Mouse (Mus musculus): ENCODE results near the gene Tmem170.

The Tmem170 gene

DNA sequence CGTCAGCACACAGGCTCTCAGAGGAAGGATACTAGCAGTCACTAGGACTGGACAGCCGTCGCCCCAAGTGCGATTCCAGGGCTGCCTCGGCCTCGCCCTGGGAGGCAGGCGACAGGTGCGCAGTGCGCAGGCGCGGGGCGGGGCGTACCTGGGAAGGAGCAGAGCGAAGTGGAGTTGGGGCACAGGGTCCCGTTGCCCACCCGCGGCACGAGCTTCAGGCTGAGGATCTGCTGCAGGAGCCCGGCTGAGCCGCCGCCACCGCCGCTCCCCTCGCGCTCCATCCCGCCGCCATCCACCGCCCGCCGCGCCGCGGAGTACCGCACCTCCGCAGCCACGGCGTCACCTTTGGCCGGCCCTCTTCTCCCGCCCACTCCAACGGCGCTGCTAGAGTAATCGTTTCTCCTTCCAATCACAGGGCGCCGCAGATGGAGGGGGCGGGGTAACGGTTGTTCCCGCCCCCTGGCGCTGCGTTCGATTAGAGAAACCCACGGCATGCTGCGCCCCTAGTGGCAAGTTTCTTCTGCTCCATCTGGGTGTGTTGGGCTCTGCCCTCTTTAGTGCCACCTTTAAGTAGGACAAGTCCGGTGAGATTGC lies at the start of gene Tmem170:
Gene Tmem170 (minus strand): TSS at position 396 of the 594 bp plus-strand sequence.
- peak; percentile 98 to 100 for DNase-seq

DNA sequence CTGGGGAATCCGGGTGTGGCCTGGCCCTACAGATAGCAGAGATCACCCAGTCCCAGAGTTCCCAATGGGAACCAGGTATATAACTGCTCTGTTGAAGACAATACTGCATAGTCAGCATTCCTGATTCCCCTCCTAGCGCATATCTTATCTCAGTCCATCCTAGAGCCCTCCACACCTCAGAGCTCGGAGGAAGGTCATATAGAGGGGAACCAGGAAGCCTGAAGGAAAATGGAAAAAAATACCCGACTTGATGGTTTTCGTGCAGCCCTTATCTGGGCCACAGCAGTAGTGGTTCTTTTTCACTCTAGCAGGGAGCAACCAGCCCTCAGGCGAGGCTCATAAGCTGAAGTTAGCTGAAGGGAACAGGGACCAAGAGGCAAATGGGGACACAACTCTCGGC lies 48.4 kb upstream of the Tmem170 start:
- DNase-seq = no peak

DNA sequence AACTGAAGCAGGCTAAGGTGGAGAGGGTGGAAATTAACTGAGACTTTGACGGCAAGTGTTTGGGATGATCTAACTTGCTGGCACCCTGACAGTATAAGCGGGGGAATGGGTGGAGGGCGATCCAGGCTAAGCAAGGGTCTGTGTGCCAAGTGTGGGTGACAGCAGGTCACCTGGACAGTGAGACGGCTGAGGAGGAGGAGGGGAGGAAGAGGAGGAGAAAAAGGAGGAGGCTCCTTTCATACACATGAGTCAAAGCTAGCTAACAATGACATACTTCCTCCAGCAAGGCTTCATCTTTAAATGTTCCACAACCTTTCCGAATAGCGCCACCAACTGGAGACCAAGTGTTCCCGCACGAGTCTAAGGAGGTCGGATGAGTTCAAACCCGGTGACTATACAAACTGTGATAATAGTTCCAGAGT lies 46.8 kb upstream of the Tmem170 start:
- DNase-seq = peak; percentile 84 to 87

DNA sequence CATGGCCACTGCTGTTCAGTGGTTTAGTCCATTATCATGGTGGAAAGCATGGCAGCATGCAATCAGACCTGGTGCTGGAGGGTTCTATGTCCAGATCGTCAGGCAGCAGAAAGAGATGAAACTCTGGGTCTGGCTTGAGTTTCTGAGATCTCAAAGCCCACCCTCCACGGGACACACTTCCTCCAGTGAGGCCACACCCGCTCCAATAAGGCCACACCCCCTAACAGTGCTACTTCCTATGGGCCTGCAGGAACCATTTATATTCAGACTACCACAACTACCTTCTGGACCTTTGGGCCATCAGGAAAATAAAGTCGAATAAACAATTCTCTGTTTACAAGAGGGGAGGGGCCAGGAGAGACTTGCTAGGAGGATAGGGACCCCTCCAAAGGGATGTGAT lies 44.4 kb upstream of the Tmem170 start:
- DNase-seq = no peak

DNA sequence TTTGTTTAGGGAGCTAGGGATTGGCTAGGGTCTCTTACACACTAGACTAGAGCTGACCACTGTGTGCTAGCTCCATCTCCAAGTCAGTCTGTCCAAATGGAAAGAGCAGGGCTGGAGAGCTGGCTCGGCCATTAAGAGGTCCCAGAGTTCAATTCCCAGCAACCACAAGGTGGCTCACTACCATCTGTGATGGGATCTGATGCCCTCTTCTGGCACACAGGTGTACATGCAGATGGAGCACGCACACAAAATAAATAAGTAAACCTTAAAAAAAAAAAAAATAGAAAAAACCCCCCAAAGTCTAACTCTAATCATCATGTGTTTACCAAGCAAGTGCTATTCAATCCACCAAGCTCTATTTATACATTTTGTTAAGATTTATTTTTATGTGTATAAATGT lies 43.1 kb upstream of the Tmem170 start:
- DNase-seq = no peak

DNA sequence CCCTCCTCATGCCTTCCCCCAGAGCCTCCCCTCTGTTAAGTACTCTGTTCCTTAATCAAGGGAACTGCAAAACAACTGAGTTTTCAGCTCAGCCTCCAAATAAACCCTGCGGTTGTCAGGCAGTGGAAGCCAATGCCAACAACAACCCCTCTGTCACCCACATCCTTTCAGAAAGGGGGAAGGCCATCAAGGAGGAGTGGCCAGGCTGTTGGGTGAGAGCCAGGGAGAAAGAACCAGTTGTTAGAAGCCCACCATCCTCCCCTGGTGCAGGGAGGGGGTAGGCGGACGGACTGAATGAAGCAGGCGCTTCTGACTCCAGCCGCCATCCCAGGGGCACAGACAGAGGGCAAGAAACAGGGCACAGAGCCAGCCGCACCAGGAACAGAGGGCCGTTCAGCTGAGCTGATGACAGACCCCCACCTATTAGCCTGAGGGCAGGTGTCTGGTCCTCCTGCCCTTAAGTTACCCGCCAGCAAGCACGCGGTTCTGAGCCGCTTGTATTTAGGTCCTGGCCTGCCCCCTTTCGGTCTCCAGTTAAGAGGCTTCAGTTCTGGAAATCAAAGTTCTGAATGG lies 36.4 kb upstream of the Tmem170 start:
- peak in 1 of 2 experiments; percentile 17 for DNase-seq

DNA sequence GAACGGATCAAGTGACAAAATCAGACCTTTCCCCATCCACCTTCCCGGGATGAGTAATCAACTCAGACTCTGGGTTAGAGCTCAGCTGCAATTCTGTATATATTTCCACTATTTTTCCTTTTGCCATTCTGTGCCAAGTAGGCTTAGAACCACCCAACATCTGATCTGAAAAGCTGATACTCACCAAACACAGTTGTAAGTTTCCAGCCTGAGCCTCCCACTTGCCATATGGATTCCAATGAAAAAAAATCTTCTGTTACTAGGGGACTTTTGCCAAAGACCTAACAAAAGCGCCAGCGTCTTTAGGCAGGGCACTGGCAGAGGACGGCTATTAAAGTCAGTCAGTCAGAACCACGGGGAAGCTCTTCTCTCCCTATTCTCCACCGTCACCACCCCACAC lies 35.0 kb upstream of the Tmem170 start:
- DNase-seq = no peak

DNA sequence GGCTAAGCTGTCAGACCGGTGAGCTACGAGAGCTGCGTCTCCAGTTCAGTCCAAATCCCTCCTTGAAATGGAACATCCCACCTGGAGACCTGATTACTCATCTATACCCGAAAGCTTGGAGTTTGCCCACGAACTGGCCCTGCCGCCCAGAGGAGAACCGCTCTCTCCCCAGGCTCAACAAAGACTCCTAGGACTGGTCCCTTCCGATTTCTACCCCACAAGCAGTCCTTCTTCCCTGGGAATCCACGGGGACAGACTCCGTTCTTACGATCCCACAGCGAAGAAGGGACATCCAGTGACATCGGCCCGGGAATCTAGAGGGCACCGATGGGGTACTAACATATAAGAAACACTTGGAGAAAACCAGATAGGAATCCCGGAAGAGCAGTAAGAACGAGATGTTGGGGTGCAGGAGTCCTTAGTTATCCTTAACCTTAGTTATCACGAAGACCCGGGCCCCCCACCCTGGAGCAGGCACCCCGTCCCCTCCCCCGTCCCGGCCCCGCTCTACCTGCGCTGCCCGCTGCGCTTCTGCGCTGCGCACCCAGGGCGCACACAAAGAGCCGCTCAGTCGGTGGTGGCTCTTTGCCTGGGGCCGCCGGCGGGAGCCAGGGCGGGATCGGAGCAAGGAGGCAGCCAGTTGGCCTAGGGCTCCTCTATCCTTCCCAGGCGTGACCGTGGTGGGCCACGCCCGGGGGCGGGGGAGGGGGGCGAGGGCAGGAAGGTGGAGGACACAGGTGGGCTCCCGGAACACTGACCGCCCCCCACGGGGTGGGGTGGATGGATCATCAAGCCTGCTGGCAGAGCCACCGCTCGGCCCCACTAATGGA lies 33.3 kb upstream of the Tmem170 start, which contains the start of gene Chst5:
Gene Chst5 (minus strand): TSS at position 827 of the 830 bp plus-strand sequence.
- peak; percentile 41 to 60 for DNase-seq

DNA sequence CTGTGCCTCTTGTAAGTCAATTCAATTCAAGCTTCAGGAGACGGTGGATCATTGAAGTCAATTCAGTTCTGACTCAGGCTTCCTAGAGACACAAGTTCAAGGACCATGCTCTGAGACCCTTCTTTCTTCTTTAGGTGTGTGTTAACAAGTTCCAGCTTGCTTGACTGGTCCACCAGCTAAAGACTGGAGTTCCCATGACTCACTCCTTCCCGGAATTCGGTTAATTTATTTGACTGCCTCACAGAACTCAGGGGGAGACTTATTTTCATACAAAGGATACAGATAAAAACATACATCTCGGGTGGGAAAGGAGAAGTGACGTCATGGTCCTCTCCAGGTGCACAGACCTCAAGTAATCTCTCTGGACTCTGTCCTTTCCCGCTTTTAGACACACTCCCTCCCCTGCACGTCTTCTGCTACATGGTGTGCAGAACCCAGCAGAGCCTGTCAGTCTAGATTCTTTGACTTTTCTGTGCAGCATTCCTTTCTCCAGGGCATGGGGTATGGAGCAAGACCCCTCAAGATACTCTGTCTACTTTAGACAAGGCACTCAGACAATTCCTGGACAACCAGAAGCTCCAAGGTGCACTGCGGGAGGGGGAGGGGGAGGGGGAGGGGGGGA lies 29.1 kb upstream of the Tmem170 start:
- no peak for DNase-seq

DNA sequence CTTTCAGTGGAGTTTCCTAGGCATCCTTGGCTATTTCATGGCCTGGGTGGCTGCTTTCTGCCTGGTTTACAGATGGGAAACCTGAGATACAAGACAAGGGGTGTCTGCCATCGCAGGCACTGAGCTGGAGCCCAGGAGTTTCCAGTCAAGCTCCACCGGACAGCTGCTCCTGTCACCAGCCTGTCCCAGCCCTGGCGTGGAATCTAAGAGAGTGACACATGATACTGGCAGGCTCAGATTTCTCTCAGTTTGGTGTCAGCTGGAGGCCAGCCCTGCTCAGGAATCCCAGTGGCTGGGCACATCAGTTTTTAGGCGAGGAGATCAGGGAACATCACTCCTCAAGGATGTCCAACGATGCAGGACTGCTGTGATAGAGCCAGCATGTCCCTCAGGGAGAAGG lies 25.5 kb upstream of the Tmem170 start:
- DNase-seq = no peak

DNA sequence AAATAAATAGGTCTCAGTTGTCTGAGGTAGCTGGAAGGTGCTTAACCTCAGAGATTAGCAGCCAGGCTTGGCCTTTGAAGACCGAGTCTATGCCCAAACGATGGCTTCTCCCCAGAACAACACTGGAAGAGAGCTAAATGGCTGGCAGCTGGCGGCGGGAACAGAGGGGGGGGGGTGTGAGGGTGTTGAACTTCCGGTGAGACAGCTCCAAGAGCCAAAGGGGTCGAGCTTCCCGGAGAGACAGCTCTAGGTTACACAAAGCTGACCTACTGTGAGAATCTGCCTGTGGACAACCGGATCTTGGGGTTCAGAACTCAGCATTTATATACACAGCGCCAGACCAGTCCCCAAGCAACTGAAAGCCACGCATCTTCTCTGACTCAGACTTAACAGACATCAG lies 22.0 kb upstream of the Tmem170 start:
- DNase-seq = no peak

DNA sequence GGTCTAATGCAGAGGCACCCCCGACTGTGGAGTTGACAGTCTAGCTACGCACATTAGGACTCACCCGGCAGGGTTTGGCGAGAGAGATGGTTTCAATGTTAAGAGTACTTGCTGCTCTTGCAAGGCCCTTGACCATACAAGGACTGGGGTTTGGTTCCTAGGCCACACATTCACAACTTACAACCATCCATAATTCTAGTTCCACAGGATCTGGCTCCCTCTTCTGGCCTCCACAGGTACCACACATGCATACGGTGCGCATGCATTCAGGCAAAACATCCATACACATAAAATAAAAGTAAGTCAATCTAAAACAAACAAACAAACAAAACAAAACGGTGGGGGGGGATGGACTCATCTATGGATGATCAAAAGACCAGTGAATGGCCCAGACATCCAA lies 18.4 kb upstream of the Tmem170 start:
- no peak for DNase-seq

DNA sequence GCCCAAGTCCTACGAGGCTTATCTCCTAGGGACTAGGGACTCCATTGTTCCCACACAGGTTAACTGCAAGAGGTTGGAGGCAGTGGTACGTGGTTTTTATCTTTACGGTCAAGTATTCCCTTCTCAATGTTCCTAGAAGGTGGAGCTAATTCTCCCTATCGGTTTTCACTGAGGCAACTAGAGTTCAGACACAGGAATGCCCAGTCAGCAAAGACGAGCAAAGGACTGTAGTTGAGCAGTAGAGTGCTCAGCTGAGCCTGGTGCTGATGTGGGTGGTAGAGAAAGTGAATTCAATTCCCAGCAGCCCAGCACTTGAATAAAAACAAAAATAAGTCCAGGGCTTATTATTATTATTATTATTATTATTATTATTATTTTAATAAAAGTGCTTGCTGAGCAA lies 16.1 kb upstream of the Tmem170 start:
- no peak for DNase-seq

DNA sequence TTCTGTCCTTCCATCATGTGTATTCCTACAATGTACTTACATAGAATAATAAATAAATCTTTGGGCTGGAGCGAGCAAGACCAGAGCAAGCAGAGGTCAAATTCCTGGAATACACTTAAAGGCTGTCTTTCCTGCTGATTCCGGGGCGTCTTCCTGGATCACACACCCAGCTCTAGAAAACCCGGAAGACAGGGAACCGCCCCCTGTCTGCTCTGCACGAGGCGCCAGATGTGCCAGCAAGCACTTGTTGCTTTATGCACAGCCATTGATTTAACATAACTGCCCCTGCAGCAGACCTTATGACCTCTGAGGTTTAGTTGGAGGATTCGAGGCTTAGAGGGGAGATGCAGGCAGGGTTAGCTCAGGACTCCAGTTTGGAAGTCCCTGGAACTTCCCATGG lies 15.4 kb upstream of the Tmem170 start:
- DNase-seq = no peak

DNA sequence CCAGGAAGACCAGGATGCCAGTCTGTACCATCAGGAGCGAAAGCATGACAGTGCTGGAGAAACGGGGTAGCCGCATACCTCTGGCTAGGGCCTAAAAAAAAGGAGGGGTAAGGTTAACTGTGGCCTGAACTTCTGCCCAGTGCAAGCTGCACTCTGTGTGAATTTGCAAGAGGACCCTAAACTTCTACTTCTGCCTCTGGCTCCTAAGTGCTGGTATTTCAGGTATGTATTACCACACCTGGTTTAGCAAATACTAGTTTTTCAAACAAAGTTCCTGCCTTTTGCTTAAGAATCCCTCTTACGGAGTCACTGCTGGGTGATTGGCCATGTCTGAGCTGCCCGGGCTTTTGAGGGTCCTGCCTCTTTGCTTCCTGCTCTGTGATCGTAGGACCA lies 14.4 kb upstream of the Tmem170 start:
- DNase-seq = no peak

DNA sequence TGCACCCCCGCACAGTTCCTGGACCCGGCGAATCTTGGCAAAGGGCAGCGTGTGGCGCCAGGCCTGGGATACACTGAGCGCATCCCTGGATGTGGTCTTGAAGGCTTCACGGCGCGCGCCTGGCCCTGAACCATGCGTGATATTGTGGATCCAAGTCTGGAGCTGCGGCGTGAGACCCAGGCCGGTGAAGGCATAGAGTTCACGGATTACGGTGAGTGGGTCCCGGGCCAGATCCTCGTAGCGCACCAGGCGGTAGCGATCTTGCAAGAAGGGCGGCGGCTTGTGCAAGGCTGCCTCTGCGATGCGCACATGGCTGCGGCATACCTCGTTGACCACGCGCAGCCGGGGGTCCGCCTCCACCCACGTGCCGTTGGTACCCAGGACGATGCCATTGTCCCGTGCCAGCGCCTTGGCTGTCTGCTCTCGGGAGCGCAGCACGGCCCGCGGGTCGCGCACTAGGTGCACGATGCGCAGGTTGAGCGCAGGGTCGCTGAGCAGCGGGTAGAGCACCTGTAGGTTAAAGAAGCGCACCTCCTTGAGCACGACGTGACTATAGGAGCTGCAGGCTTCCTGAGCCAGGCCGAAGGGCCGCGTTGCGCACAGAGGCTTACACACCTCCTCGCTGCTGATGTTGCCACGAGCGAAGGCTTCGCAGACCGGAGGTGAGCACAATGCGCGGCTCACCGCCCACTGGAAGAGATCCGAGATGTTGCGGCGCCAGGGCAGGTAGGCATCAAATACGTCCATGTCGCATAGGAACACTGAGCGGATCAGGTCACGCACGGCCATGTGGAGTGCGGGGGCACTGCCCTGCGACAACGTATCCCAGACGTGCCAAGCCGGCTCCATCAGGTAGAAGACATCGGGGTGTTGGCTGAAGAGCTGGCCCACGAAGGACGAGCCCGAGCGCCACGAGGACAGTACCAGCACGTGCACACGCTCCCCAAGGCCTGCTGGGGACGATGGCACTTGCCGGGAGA lies 13.7 kb upstream of the Tmem170 start:
- DNase-seq = peak; percentile 56 to 61

DNA sequence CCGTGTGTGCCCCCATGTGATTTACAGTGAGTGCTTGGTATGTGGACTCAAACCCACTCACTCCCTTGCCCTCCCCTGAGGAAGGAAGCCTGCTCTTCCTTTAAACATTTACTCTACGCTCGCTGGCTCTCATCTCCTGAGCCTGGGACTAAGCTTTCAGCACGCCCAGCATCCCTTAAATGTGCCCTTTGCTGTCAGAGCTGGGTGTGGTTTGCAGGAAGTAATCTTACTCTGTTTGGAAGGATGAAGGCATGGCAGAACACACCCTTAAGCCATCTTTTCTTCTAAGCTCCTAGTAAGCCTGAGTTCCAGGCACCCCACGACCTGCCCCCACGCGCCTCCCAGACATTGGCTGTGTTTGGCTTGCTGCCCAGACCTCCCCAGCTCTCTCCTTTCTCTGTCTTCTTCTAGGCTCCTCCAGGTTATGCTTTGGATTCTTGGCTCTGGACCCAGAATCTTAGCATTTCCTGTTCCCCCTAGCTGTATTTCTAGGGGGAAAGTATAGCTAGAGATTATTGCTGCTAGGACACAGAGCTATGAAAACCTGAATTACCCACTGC lies 11.6 kb upstream of the Tmem170 start:
- DNase-seq = no peak

DNA sequence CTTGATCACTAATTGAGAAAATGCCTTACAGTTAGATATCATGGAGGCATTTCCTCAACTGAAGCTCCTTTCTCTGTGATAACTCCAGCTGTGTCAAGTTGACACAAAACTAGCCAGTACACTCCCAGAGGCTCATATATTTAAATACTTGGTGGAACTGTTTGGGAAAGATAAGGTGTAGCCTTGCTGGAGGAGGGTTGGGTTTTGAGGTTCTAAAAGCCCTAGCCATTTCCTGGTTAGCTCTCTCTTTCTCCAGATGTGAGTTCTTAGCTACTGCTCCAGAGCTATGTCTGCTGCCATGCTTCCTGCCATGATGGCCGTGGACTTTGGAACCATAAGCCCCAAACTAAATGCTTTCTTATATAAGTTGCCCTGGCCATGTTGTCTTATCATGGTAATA lies 10.9 kb upstream of the Tmem170 start:
- no peak for DNase-seq

DNA sequence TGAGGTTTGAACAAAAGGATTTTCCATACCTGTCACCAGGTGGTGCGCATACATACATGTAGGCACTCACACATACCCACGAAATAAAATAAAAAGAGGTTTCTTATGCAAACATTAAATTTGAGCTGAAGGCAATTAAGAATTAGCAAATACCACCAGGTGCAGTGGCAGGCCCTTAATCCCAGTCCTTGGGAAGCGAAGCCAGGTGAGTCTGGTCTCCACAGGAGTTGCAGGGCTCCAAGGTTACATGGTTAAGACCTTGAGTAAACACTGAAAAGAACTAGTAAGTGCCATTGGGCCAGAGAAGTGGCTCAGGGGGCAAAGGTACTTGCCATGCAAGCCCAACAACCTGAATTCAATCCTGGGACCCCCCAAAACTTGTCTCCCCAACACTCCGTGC lies 7.1 kb upstream of the Tmem170 start:
- DNase-seq = no peak

DNA sequence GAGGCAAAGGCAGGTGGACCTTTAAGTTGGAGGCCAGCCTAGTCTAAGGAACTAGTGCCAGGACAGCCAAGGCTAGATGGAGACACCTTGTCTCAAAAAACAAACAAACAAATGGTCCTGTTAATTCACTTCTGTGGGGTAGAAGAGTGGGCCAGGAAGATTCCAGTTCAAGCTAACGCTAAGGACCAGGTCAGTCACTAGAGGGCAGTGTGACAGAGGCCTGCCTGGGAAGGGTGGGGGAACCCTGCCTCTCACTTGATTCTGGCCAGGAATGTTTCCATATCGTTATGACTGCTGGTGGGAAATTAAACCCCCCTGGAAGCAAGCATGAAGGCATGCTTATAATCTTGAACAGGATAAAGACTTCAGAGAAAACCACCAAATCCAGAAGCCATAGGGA lies 5.0 kb upstream of the Tmem170 start:
- DNase-seq = peak; percentile 67 to 74

DNA sequence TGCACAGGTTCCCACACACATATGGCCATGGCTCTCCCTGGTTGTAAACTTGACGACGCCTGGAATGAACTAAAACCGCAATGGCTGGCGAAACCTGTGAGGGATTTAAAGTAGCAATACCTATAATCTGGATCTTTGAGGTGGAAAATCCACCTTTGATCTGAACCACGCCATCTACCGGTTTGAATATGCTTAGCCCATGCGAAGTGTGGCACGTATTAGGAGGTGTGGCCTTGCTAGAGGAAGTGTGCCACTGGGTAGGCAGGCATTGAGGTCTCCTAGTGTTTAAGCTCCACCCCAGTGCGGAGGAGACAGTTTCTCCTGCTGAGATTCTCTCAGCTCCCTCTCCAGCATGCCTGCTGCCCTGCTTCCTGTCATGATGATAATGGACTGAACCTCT lies 1.2 kb upstream of the Tmem170 start:
- DNase-seq = peak in 1 of 2 experiments; percentile 13

DNA sequence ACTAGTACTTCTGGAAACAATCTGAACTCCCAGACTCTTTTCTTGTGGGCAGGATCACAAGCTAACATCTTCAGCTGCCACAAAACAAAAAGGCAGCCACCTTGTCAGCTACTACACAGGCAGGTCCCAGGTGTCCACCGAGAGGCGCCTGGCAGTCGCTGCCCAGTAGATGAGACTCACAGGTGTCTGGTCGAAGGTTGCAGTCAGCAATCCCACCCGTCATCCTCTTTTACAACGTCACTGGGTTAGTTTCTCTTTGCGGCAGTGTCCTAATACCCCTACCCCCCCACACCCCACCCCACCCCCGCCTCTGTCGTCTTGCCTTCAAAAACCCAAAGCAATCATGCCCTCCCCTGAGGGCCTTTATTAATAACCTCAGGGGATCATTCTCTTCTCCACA lies 792 bp downstream of the Tmem170 start:
- DNase-seq = peak; percentile 27 to 36

Measured in cerebellum, adult 18-20 months (tissue).